Mouse (Mus musculus): ENCODE results near the gene Atp6v0c. TPM values are rescaled to one million over a fixed set of nuclear protein-coding genes. Genes with fewer than 3 reads are reported as not detected.

Gene Atp6v0c
- polyA plus RNA-seq, 1 experiment from 2014 or later: 447 TPM

DNA sequence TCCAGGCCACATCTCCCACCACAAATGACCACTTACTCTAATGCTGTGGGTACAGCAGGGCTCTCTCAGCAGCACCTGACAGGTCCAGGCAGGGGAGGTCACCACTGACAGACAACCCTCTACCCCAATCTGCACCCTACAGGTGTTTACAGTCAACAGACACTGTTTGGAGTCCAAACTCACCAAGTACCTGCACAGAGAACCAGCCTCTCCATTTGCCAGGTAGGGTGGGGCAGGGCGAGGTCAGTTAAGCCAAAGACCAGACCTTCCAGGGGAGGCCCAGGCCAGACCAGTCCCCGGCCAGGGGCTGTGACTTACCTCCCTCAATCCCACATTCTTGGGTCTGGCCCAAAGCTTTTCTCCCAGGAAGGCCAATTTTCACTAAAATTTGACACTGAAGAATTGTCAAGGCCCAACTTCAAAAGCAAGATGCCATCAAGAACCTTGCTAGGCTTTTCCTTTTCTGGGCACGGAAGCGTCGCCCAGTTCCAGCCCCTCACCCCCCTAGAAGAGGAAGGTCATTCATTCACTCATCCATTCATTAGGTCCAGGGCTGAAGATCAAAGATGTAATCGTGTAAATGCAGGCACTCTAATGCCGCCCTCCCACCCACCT, 1.5 kb downstream of the Atp6v0c start:
- Histone ChIP-seq H3K4me2 (peak overlapping the region; percentile 80), H3K4me1 (replicated peaks) (peaks cover 32% of the 10 kb centered on the region), H3K27ac (peak overlapping the region; percentile 99; the same call in 1 of the 2 replicates), H3K27me3 (no peaks in the 10 kb centered on the region), H3K36me3 (peaks cover 22% of the 10 kb centered on the region), H3K9me3 (replicated peaks) (no peaks in the 10 kb centered on the region), H3K4me3 (peak overlapping the region; percentile 85), H3K9ac (peak overlapping the region; percentile 89)
- ATAC-seq (replicated peaks; ENCODE audit: insufficient number of reproducible peaks, insufficient read depth, low FRiP score, low read depth): no peak
- 48% methylated on average over 7 of the region's 7 CpGs for WGBS

- Histone ChIP-seq H3K4me3 (peak overlapping the region; percentile 85), H3K9ac (0 out of 2 replicates have a peak overlapping the region, but pooled peaks have one; percentile 33), H3K4me2 (peak overlapping the region; percentile 80; the same call in 1 of the 2 replicates), H3K4me1 (replicated peaks) (peaks cover 38% of the 10 kb centered on the region), H3K27ac (0 out of 2 replicates have a peak overlapping the region, but pooled peaks have one; percentile 20), H3K36me3 (peaks cover 22% of the 10 kb centered on the region), H3K27me3 (no peaks in the 10 kb centered on the region), H3K9me3 (replicated peaks) (no peaks in the 10 kb centered on the region)
- 71% methylated on average over 6 of the region's 6 CpGs for WGBS
- ATAC-seq (replicated peaks; ENCODE audit: insufficient number of reproducible peaks, insufficient read depth, low FRiP score, low read depth): no peak
Measured at GRCm38 (mm10) chr17:24167120-24167519, 2.4 kb downstream of the Atp6v0c start.

- no peaks in the 10 kb centered on the region for H3K27me3 ChIP-seq
- no peaks in the 10 kb centered on the region for H3K9me3 ChIP-seq (replicated peaks)
- peaks cover 22% of the 10 kb centered on the region for H3K36me3 ChIP-seq
- no peak for ATAC-seq (replicated peaks; ENCODE audit: insufficient number of reproducible peaks, insufficient read depth, low FRiP score, low read depth)
- no peak overlapping the region for H3K4me3 ChIP-seq
- no peak overlapping the region for H3K27ac ChIP-seq
- peaks cover 35% of the 10 kb centered on the region for H3K4me1 ChIP-seq (replicated peaks)
- no peak overlapping the region for H3K4me2 ChIP-seq
- WGBS: 73% methylated on average over 11 of the region's 11 CpGs
- H3K9ac ChIP-seq: no peak overlapping the region
Measured at GRCm38 (mm10) chr17:24164566-24165259, 4.8 kb downstream of the Atp6v0c start.

GRCm38 (mm10) chr17:24163176-24163962, 6.1 kb downstream of the Atp6v0c start, which contains the start of gene Amdhd2:
Gene Amdhd2 (minus strand): TSS chr17:24163766.
- Histone ChIP-seq H3K27me3 (no peaks in the 10 kb centered on the region), H3K9ac (peak within 1 kb of the TSS; percentile 75), H3K36me3 (peaks cover 22% of the 10 kb centered on the region), H3K9me3 (replicated peaks) (no peaks in the 10 kb centered on the region), H3K27ac (peak within 1 kb of the TSS; percentile 90), H3K4me3 (peak within 1 kb of the TSS; percentile 86), H3K4me2 (peak within 1 kb of the TSS; percentile 99), H3K4me1 (replicated peaks) (peaks cover 34% of the 10 kb centered on the region)
- under 1% methylated on average over 47 of the region's 47 CpGs for WGBS
- peak; percentile 81 for ATAC-seq (replicated peaks; ENCODE audit: insufficient number of reproducible peaks, insufficient read depth, low FRiP score, low read depth)

DNA sequence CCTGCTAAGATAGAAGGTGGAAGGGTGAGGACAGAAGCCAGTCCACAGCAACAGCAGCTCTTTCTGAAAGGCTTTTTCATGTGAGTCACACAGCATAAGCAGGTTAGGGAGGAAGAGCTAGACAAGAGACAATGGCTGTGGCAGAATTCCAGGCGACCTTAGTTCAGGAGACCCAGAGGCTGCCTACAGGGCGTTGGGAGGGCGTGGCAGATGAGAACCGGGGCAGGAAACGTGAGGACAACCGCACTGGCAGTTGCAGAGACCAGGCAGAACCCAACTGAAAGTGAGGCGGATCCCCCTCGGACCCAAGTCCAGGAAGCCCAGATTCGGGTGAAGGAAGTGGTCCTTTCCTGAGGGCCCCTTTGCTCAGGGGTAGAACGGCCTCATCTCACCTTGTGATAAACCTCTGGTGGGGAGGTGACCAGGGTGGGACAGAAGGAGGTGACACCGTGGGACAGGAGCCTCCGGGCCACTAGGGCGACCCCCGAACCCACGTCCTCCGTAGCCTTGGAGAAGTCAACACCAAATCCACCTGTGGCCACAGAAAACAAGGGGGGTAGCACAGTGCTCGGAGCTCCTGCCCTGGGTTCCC, 6.8 kb downstream of the Atp6v0c start:
- peak; percentile 5; the same call in 1 of the 2 replicates for ATAC-seq (replicated peaks; ENCODE audit: insufficient number of reproducible peaks, insufficient read depth, low FRiP score, low read depth)
- Histone ChIP-seq H3K4me2 (peak overlapping the region; percentile 99), H3K27ac (peak overlapping the region; percentile 90), H3K9me3 (replicated peaks) (no peaks in the 10 kb centered on the region), H3K4me3 (peak overlapping the region; percentile 86), H3K27me3 (no peaks in the 10 kb centered on the region), H3K36me3 (peaks cover 22% of the 10 kb centered on the region), H3K9ac (peak overlapping the region; percentile 75), H3K4me1 (replicated peaks) (peaks cover 27% of the 10 kb centered on the region)
- 18% methylated on average over 17 of the region's 17 CpGs for WGBS

GRCm38 (mm10) chr17:24161466-24161865, 8.0 kb downstream of the Atp6v0c start:
- no peak for ATAC-seq (replicated peaks; ENCODE audit: insufficient number of reproducible peaks, insufficient read depth, low FRiP score, low read depth)
- no peak overlapping the region for H3K4me3 ChIP-seq
- no peak overlapping the region for H3K4me2 ChIP-seq
- no peak overlapping the region for H3K27ac ChIP-seq
- WGBS: 73% methylated on average over 5 of the region's 5 CpGs
- peaks cover 18% of the 10 kb centered on the region for H3K4me1 ChIP-seq (replicated peaks)
- no peak overlapping the region for H3K9ac ChIP-seq
- H3K27me3 ChIP-seq: no peaks in the 10 kb centered on the region
- H3K9me3 ChIP-seq (replicated peaks): no peaks in the 10 kb centered on the region
- H3K36me3 ChIP-seq: peaks cover 11% of the 10 kb centered on the region

DNA sequence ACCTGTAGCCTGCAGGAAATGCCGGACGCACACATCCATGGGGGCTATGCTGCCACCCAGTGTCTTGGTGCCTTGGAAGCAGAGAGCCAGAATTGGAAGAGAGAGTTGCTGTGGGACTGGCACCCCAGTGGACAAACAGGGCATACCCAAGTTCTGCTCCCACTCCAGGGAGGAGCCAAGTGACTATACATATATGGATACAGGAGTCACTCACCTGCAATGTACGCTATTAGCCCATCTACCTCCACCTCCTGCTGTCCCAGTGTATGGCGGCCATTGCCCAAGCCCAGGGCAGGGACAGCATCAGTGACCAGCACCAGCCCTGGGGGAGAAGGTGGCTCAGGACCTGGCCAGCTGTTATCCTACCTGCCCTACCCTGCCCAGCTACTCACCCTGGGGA, 12.0 kb downstream of the Atp6v0c start:
- no peak for ATAC-seq (replicated peaks; ENCODE audit: insufficient number of reproducible peaks, insufficient read depth, low FRiP score, low read depth)
- 88% methylated on average over 4 of the region's 4 CpGs for WGBS
- no peak overlapping the region for H3K4me2 ChIP-seq
- peaks cover 3% of the 10 kb centered on the region; the same call in 1 of the 2 replicates for H3K36me3 ChIP-seq
- H3K27me3 ChIP-seq: no peaks in the 10 kb centered on the region
- no peak overlapping the region for H3K4me3 ChIP-seq
- H3K9ac ChIP-seq: no peak overlapping the region
- no peak overlapping the region for H3K27ac ChIP-seq
- peaks cover 7% of the 10 kb centered on the region for H3K4me1 ChIP-seq (replicated peaks)
- no peaks in the 10 kb centered on the region for H3K9me3 ChIP-seq (replicated peaks)

DNA sequence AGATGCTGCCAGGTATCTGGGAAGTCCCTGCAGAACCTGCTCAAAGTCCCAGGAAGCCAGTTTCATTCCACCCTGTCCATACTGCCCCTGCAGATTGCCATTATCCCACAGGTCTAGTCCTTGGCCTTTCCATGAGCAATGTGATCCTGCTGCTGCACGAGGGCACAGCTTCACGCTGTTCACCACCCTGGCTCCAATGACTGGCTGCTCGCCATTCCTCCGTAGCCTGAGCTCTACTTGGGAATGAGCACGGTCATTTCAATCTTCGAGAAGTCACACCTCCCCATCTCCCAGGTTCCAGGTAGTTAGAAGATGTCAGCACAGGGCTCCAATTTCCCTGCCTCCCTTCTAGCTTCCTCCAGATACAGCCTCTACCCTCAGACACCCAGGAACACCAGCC, 12.4 kb downstream of the Atp6v0c start:
- no peak for ATAC-seq (replicated peaks; ENCODE audit: insufficient number of reproducible peaks, insufficient read depth, low FRiP score, low read depth)
- H3K4me3 ChIP-seq: no peak overlapping the region
- H3K27ac ChIP-seq: no peak overlapping the region
- H3K9ac ChIP-seq: no peak overlapping the region
- H3K27me3 ChIP-seq: no peaks in the 10 kb centered on the region
- H3K4me2 ChIP-seq: no peak overlapping the region
- WGBS: 93% methylated on average over 6 of the region's 6 CpGs
- peaks cover 3% of the 10 kb centered on the region; the same call in 1 of the 2 replicates for H3K36me3 ChIP-seq
- H3K9me3 ChIP-seq (replicated peaks): no peaks in the 10 kb centered on the region
- H3K4me1 ChIP-seq (replicated peaks): peaks cover 9% of the 10 kb centered on the region

DNA sequence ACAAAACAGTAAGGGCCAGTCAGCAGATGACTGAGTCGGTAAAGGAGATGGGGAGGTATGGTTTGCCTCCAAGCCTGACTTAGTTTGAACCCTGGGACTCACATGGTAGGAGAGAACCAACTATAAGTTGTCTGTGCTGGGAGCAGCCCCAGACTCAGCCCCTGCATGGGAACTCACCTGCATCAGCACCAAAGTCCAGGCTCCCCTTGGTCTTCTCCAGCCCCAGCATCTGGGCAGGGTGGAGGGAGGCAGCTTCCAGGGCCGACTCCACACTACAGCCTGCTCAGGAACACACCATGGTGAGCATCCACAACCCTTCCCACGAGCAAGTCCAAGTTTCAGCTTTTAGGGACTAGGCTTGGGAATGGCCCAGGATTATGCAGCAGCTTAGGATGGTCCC, 13.1 kb downstream of the Atp6v0c start:
- Histone ChIP-seq H3K9ac (no peak overlapping the region), H3K36me3 (peaks cover 3% of the 10 kb centered on the region; the same call in 1 of the 2 replicates), H3K4me2 (no peak overlapping the region), H3K27me3 (no peaks in the 10 kb centered on the region), H3K4me1 (replicated peaks) (peaks cover 10% of the 10 kb centered on the region), H3K27ac (no peak overlapping the region), H3K4me3 (no peak overlapping the region), H3K9me3 (replicated peaks) (no peaks in the 10 kb centered on the region)
- 82% methylated on average over 3 of the region's 3 CpGs for WGBS
- ATAC-seq (replicated peaks; ENCODE audit: insufficient number of reproducible peaks, insufficient read depth, low FRiP score, low read depth): no peak

DNA sequence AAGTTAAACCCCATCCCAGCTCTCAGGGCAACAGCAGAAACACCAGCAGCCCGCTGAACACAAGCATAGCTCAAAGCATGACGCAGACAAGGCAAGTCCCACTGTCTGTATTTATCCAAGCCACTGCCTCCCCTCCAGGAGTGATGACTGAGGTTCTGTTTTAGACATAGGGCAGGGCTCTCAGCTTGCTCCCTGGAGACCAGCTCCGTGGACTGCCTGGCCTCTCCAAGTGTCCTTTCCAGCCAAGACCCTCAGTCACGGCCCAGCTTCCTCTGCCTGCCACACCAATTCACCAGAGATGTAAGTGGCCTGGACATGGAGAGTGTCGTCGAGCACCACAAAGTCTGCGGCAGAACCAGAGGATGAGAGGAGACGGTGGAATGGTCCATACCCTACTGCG, 13.8 kb downstream of the Atp6v0c start:
- Histone ChIP-seq H3K27me3 (no peaks in the 10 kb centered on the region), H3K4me1 (replicated peaks) (peaks cover 10% of the 10 kb centered on the region)
- no peak for ATAC-seq (replicated peaks; ENCODE audit: insufficient number of reproducible peaks, insufficient read depth, low FRiP score, low read depth)

GRCm38 (mm10) chr17:24154463-24154862, 15.0 kb downstream of the Atp6v0c start:
- no peak overlapping the region for H3K9ac ChIP-seq
- WGBS: 60% methylated on average over 3 of the region's 3 CpGs
- no peak overlapping the region for H3K4me3 ChIP-seq
- H3K4me2 ChIP-seq: no peak overlapping the region
- ATAC-seq (replicated peaks; ENCODE audit: insufficient number of reproducible peaks, insufficient read depth, low FRiP score, low read depth): no peak
- H3K36me3 ChIP-seq: peaks cover 3% of the 10 kb centered on the region; the same call in 1 of the 2 replicates
- H3K27me3 ChIP-seq: no peaks in the 10 kb centered on the region
- peaks cover 10% of the 10 kb centered on the region for H3K4me1 ChIP-seq (replicated peaks)
- H3K27ac ChIP-seq: no peak overlapping the region
- no peaks in the 10 kb centered on the region for H3K9me3 ChIP-seq (replicated peaks)

More for the DNA sequence above, 13.8 kb downstream of the Atp6v0c start:
- H3K27ac ChIP-seq: no peak overlapping the region
- H3K9ac ChIP-seq: no peak overlapping the region
- H3K4me3 ChIP-seq: no peak overlapping the region
- 88% methylated on average over 9 of the region's 9 CpGs for WGBS
- no peaks in the 10 kb centered on the region for H3K9me3 ChIP-seq (replicated peaks)
- H3K4me2 ChIP-seq: no peak overlapping the region
- peaks cover 3% of the 10 kb centered on the region; the same call in 1 of the 2 replicates for H3K36me3 ChIP-seq

All from heart, embryonic 15.5 days (tissue).